Mouse (Mus musculus) midbrain, embryonic 16.5 days (tissue): ENCODE results near the gene Mbtps2. TPM values are rescaled to one million over a fixed set of nuclear protein-coding genes. Genes with fewer than 3 reads are reported as not detected.

Experiments used
- ATAC-seq: fragments of 200-750 bp; cut with Nextera tagmentation; 2 replicates; pipeline ENCODE4 v1.8.0; 2017; ENCODE audit warnings: moderate TSS enrichment
- H3K27ac ChIP-seq: fragments of 300-500 bp; sonication (generic); 2 replicates; pipeline ENCODE4 v1.5.1; 2014; ENCODE audit warnings: mild to moderate bottlenecking, low read length, mixed read lengths
- H3K27me3 ChIP-seq: fragments of 300-500 bp; sonication (generic); 2 replicates; pipeline ENCODE4 v1.6.1; 2014; ENCODE audit warnings: low read depth, low read length, mixed read lengths; ENCODE audit not compliant: control insufficient read depth, insufficient read depth
- H3K36me3 ChIP-seq: fragments of 300-500 bp; sonication (generic); 2 replicates; pipeline ENCODE4 v1.6.1; 2014; ENCODE audit warnings: mild to moderate bottlenecking, low read length, moderate library complexity, mixed read lengths; ENCODE audit not compliant: control insufficient read depth, insufficient read depth
- H3K4me1 ChIP-seq: fragments of 300-500 bp; sonication (generic); 2 replicates; pipeline ENCODE4 v1.6.1; 2014; ENCODE audit warnings: mild to moderate bottlenecking, low read length, mixed read lengths; ENCODE audit not compliant: control insufficient read depth, insufficient read depth
- H3K4me2 ChIP-seq: fragments of 300-500 bp; sonication (generic); 2 replicates; pipeline ENCODE4 v1.6.1; 2014; ENCODE audit warnings: mild to moderate bottlenecking, low read length, mixed read lengths
- H3K4me3 ChIP-seq: fragments of 300-500 bp; sonication (generic); 2 replicates; pipeline ENCODE4 v1.5.1; 2014; ENCODE audit warnings: low read depth, mild to moderate bottlenecking, low read length, moderate library complexity, mixed read lengths
- H3K9ac ChIP-seq: fragments of 300-500 bp; sonication (generic); 2 replicates; pipeline ENCODE4 v1.6.1; 2014; ENCODE audit warnings: low read depth, low read length, mixed read lengths
- H3K9me3 ChIP-seq: fragments of 300-500 bp; sonication (generic); replicated peaks from 2 replicates; pipeline ENCODE4 v1.6.1; 2014; ENCODE audit warnings: mild to moderate bottlenecking, low read length, mixed read lengths; ENCODE audit not compliant: control insufficient read depth, poor library complexity, severe bottlenecking
- WGBS: fragments of 180-500 bp; shearing (Covaris S2); extraction: QIAGEN DNeasy Blood & Tissue Kit; methylation state at CpG from one replicate; pipeline ENCODE4 v1.1.7; 2014; 5-methylcytosine and 5-hydroxymethylcytosine counted together
- polyA plus RNA-seq: library from polyadenylated mRNA; unstranded; fragments of >200 nt; fragmentation: Nextera tagmentation; extraction: Ambion mirVana; gene quantifications from 2 replicates; pipeline ENCODE4 v1.2.1, GENCODE M21; 2015

Mbtps2 gene
- polyA plus RNA-seq, 1 experiment from 2014 or later = 32.5 TPM

DNA sequence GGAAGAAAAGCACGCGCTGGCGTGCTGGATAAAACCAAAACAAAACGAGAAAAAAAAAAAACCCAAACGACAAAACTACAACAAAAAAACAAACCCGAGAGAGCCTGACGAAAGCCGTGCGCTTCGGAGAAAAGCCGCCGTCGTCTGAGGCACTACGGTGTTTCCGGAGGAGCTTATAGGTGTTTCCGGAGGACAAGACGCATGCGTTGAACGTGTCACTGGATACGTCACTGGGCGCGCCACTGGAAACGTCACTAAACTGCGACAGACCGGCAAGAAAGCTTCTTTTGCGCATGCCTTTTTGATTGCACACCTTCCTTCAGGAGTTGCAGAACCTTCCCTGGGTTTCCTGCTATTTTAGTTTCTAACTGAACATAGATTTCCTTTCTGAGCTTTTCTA, 29.7 kb downstream of the Mbtps2 start, which contains the start of gene Yy2:
TSS of gene Yy2 (minus strand) at position 146 of the 400 bp plus-strand sequence.
- H3K9me3 ChIP-seq = no peaks in the 10 kb centered on the region
- no peaks in the 10 kb centered on the region for H3K27me3 ChIP-seq
- H3K36me3 ChIP-seq = no peaks in the 10 kb centered on the region
- WGBS = 88% methylated on average over 26 of the region's 26 CpGs
- no peak for ATAC-seq
- H3K4me3 ChIP-seq = no peak within 1 kb of the TSS
- no peaks in the 10 kb centered on the region for H3K4me1 ChIP-seq
- no peak within 1 kb of the TSS for H3K4me2 ChIP-seq
- no peak within 1 kb of the TSS for H3K27ac ChIP-seq
- H3K9ac ChIP-seq = no peak within 1 kb of the TSS

GRCm38 (mm10) chrX:157563794-157564193, 34.7 kb downstream of the Mbtps2 start:
- H3K4me2 ChIP-seq = no peak overlapping the region
- H3K27me3 ChIP-seq = no peaks in the 10 kb centered on the region
- H3K36me3 ChIP-seq = no peaks in the 10 kb centered on the region
- no peak for ATAC-seq
- no peak overlapping the region for H3K27ac ChIP-seq
- H3K9me3 ChIP-seq = no peaks in the 10 kb centered on the region
- H3K4me1 ChIP-seq = no peaks in the 10 kb centered on the region
- WGBS = 85% methylated on average over 10 of the region's 10 CpGs
- no peak overlapping the region for H3K4me3 ChIP-seq
- no peak overlapping the region for H3K9ac ChIP-seq

- no peaks in the 10 kb centered on the region for H3K9me3 ChIP-seq
- H3K4me3 ChIP-seq = no peak overlapping the region
- 25% methylated on average over 3 of the region's 3 CpGs for WGBS
- H3K36me3 ChIP-seq = no peaks in the 10 kb centered on the region
- H3K27ac ChIP-seq = 0 out of 2 replicates have a peak overlapping the region, but pooled peaks have one; percentile 28
- H3K27me3 ChIP-seq = no peaks in the 10 kb centered on the region
- no peak overlapping the region for H3K9ac ChIP-seq
- 0 out of 2 replicates have a peak, but pooled peaks cover 4% of the 10 kb centered on the region for H3K4me1 ChIP-seq
- peak; percentile 90 for ATAC-seq
- no peak overlapping the region for H3K4me2 ChIP-seq
These were observed 51.4 kb downstream of the Mbtps2 start for GRCm38 (mm10) chrX:157547082-157547481.

DNA sequence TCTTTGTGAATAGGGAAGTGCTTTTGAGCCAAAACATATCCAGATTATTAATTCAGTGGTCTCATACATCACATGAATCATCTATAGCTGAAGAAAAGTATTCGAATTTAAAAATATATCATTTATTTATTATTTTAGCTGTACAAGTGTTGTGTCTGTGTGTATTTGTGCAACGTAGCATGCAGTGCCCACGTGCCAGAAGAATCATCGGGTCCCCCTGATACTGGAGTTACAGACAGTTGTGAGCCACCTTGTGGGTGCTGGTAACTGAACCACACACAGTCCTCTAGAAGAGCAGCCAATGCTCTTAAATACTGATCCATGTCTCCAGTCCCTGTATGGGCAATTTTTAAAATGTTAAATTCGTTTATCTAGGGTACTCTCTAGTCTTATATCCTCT, 92.1 kb downstream of the Mbtps2 start:
- Histone ChIP-seq H3K4me2 (no peak overlapping the region), H3K9me3 (no peaks in the 10 kb centered on the region), H3K9ac (no peak overlapping the region), H3K4me3 (no peak overlapping the region), H3K27me3 (no peaks in the 10 kb centered on the region), H3K27ac (no peak overlapping the region), H3K4me1 (no peaks in the 10 kb centered on the region), H3K36me3 (no peaks in the 10 kb centered on the region)
- WGBS = 70% methylated on average over 5 of the region's 5 CpGs
- ATAC-seq = no peak

DNA sequence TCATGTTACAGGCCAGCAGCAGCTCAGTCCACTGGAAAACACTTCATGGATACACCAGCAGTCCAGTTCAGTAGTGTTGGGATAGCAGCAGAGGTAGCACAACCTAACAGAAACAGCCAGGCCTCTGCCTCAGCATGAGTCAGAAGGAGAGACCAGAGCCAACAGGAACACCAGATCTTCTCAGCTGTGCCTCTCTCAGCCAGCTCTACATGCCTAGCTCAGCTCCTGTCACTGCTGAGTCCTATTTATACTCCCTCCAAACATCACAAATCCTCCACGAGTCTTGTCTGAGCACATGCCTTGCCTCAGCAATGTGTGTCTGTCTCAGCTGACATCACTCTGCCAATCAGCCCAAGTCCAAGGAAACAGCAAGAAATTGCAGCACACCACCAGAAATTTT, 94.0 kb downstream of the Mbtps2 start:
- 73% methylated on average over 1 of the region's 1 CpGs for WGBS
- ATAC-seq = no peak
- no peak overlapping the region for H3K4me3 ChIP-seq

DNA sequence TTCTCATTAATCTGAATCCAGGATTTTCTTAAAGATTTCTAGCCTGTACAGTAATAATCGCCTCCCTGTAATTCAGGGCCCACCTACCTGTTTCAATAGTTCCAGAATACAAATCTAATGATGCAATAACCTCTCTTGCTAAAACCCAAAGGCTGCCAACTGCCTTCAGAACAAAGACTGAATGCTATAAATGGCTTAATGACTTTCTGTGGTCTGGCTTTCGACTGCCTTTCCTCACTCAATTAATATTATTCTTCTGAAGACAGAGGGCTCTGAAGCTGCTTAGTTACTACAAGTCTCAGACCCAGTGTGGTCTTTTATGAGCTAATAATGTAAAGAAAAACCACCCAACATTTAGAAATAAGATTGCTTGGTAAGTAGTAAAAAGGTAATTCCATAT, 96.6 kb downstream of the Mbtps2 start:
- no peaks in the 10 kb centered on the region for H3K27me3 ChIP-seq
- H3K9me3 ChIP-seq = no peaks in the 10 kb centered on the region
- no peaks in the 10 kb centered on the region for H3K36me3 ChIP-seq
- no peaks in the 10 kb centered on the region for H3K4me1 ChIP-seq
- no peak overlapping the region for H3K27ac ChIP-seq
- H3K4me2 ChIP-seq = no peak overlapping the region
- no peak overlapping the region for H3K9ac ChIP-seq
- H3K4me3 ChIP-seq = no peak overlapping the region
- 68% methylated on average over 2 of the region's 2 CpGs for WGBS
- ATAC-seq = no peak

More for the DNA sequence above, 94.0 kb downstream of the Mbtps2 start:
- Histone ChIP-seq H3K4me2 (no peak overlapping the region), H3K9me3 (no peaks in the 10 kb centered on the region), H3K4me1 (no peaks in the 10 kb centered on the region), H3K9ac (no peak overlapping the region), H3K27me3 (no peaks in the 10 kb centered on the region), H3K36me3 (no peaks in the 10 kb centered on the region), H3K27ac (no peak overlapping the region)

- Histone ChIP-seq H3K4me2 (no peak overlapping the region), H3K4me3 (no peak overlapping the region), H3K4me1 (no peaks in the 10 kb centered on the region), H3K27ac (no peak overlapping the region), H3K9me3 (no peaks in the 10 kb centered on the region), H3K36me3 (no peaks in the 10 kb centered on the region), H3K27me3 (no peaks in the 10 kb centered on the region), H3K9ac (no peak overlapping the region)
- no peak for ATAC-seq
- 86% methylated on average over 8 of the region's 8 CpGs for WGBS
These were observed 98.5 kb downstream of the Mbtps2 start for GRCm38 (mm10) chrX:157500004-157500403.

DNA sequence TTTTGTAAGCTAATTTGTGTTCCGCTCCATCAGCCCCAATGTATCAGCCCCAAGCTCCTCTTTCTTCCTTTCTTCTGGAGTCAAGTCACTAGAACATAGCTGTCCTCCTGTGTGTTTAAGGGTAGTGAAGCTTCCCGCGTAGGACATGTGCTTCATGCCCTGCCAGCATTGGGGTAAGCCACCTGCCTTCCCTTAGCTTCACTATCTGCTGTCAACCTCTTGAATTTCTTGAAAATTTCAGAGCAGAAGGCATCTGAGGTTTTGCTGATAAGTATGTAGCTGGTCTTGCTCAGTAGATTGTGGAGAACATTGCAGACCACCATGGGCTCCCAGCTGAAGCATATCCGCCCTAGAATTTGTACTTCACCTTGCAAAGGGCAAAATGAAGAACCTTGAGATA, 105.4 kb downstream of the Mbtps2 start:
- no peak overlapping the region for H3K9ac ChIP-seq
- H3K27me3 ChIP-seq = no peaks in the 10 kb centered on the region
- WGBS = 80% methylated on average over 4 of the region's 4 CpGs
- no peak overlapping the region for H3K27ac ChIP-seq
- ATAC-seq = no peak
- peaks cover 9% of the 10 kb centered on the region for H3K4me1 ChIP-seq
- no peak overlapping the region for H3K4me2 ChIP-seq
- no peaks in the 10 kb centered on the region for H3K36me3 ChIP-seq
- H3K9me3 ChIP-seq = no peaks in the 10 kb centered on the region
- H3K4me3 ChIP-seq = no peak overlapping the region

- peak within 1 kb of the TSS; percentile 61 for H3K4me3 ChIP-seq
- peak within 1 kb of the TSS; percentile 62 for H3K4me2 ChIP-seq
- peak within 1 kb of the TSS; percentile 81 for H3K9ac ChIP-seq
- H3K4me1 ChIP-seq = peaks cover 9% of the 10 kb centered on the region
- H3K9me3 ChIP-seq = no peaks in the 10 kb centered on the region
- peak; percentile 90 for ATAC-seq
- WGBS = 15% methylated on average over 40 of the region's 45 CpGs
- H3K27me3 ChIP-seq = no peaks in the 10 kb centered on the region
- H3K36me3 ChIP-seq = no peaks in the 10 kb centered on the region
- peak within 1 kb of the TSS; percentile 93 for H3K27ac ChIP-seq
These were observed 106.4 kb downstream of the Mbtps2 start, which contains the start of gene Sms for GRCm38 (mm10) chrX:157491944-157492726. Gene Sms, minus strand, starts transcription at chrX:157492287.
